Mouse (Mus musculus) spleen, adult 12 weeks (tissue): Measurements from ENCODE around the gene Fgf12.

Experiments used
- DNase-seq: peaks from one replicate; pipeline ENCODE4 v3.0.0; 2022; ENCODE audit warnings: low spot score

The Fgf12 gene

DNA sequence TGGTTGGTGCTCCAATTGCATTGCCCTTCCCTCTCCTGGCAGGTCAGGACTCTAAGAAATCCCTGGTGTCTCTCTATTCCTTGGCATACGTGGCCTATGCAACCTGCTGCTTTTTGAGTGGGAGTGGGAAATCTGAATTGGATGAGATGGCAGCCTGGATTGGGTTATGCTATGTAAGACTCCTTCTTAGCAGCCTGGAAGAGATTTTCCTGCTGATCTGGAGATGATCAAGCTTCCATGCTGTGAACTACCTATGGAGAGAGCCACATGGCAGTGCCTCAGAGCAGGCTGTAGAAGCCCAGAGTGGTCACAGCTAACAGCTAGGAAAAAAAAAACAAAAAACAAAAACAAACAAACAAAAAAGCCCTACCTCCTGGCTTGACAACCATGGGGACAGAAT is 277.3 kb downstream of the Fgf12 start:
- no peak for DNase-seq

DNA sequence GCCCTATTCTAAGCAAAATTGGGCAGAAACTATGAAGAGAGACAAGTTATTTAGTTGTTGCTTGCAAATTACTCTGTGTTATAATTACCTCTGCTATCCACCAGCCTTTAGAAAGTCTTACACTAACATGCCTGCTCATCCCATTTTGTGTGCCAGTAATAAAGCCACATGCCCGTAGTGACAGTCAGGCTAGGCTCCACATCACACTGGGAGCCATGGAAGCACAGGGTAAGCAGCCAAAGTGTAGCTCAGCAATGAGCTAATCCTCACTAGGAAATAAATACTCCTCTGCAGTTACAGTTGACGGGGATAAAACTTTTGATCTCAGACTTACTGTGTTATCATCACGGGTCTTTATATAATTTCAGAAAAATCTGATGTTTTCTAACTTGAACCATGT is 298.0 kb downstream of the Fgf12 start:
- DNase-seq: no peak

- DNase-seq: no peak
Observed at GRCm38 (mm10) chr16:28447114-28447455, 305.8 kb downstream of the Fgf12 start.

- DNase-seq: no peak
Observed at GRCm38 (mm10) chr16:28446334-28447113, 306.3 kb downstream of the Fgf12 start.

GRCm38 (mm10) chr16:28445800-28446333 is 307.0 kb downstream of the Fgf12 start:
- no peak for DNase-seq

GRCm38 (mm10) chr16:28444993-28445799 is 307.7 kb downstream of the Fgf12 start:
- no peak for DNase-seq

DNA sequence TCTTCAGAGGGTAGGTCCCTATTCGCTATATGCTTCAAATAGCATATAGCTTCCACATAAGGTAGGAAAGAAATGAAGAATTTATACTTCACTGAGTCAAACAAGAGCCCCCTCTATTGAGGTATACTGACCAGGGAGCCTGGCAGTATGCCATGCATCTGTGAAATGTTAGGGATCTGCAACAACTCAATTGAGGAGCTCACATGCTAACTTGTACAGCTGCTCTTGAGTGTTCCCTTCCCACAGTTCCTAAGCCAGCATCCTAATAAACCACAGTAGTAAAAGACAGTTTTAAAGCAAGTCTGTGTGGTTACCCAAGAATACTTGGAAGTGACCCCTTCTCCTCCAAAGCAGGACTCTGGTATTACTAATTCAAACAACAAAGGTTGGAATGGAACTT is 331.3 kb downstream of the Fgf12 start:
- no peak for DNase-seq

GRCm38 (mm10) chr16:28419693-28420299 is 333.1 kb downstream of the Fgf12 start:
- no peak for DNase-seq

DNA sequence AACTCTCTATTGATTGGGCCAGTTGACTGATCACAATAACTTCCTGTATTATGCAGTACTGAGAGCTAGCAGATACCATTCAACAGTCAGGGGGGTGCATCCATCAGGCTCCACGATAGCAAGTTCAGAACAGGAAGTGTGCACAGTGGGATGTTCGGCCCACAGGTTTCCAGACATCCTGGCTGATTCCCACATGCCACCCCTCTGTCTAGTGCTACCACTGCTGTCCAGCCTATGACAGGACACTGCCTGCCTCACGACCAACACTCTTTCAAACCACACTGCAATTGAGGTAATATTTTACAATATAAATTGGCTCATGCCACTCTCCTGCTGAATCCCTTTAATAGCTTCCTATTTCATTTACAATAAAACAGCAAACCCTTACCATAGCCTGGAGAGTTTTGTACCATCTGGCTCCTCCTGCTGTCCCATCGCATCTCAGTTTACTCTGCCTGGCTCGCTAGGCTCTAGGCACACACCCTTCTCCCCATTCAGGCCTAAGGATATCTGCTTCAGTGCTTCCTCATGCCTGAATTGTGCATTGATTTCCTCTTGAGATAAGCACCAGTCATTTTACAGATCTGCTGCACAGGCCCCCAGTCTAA is 341.6 kb downstream of the Fgf12 start:
- DNase-seq: no peak

GRCm38 (mm10) chr16:28408294-28408693 is 344.6 kb downstream of the Fgf12 start:
- DNase-seq: no peak

DNA sequence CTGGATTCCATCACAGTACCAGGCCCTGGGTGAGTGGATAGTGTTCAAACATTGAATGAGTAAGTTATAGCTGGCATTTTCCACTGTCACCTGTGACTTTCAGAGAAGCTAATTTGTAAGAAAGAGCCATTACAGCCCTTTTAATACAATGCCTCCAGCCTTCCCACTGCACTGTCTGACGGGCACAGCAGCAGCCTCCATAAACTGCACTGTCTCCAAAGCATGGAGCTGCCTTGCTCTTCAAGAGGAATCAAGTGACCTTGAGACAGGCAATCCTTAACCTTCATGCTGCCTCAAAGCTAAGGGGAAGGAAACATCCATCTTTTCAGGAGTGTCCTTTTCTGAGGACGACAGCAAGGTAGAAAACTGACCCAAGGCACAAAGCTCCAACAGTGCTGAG is 345.0 kb downstream of the Fgf12 start:
- DNase-seq: no peak

DNA sequence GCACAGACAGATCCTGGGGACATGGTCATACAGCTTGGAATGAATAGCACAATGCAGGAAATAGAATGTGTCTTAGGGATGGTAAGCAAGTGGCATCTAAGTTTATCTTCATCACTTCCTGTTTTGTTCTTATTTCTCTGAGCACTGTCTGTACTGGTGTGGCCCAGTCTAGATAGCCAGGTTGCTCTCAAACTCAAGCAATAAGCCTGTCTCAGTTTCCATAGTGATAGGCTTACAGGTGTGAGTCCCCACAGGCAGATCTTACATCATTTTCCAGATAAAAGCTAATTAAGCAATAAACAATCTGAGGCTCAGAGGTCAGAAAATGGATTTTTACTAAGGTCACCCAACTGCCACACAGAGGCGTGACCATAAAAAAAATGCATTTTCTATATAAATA is 348.7 kb downstream of the Fgf12 start:
- DNase-seq: no peak

GRCm38 (mm10) chr16:28402701-28403100 is 350.2 kb downstream of the Fgf12 start:
- DNase-seq: no peak

DNA sequence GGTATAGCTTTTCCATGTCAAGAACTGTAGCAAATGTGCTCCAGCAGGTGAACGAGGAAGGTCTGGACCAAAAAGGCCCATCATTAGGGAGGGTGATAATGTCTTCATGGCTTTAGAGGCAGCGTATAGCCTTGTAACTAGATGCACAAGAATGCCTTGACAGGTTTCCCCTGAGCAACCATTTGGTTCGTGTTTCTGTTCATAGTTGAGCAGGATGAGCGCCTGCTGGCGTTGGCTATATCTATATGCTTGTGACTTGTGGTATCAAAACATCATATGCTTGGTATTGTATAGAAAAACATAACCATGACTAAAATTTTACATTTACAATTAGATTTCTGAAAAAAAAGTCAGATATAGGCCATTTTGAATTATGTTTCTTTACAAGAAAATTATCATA is 361.6 kb downstream of the Fgf12 start:
- DNase-seq: no peak

- DNase-seq: no peak
Observed at GRCm38 (mm10) chr16:28389114-28389513, 363.8 kb downstream of the Fgf12 start.

- DNase-seq: no peak
Observed at GRCm38 (mm10) chr16:28374790-28375189, 378.1 kb downstream of the Fgf12 start.

GRCm38 (mm10) chr16:28373311-28373710 is 379.6 kb downstream of the Fgf12 start:
- DNase-seq: no peak

DNA sequence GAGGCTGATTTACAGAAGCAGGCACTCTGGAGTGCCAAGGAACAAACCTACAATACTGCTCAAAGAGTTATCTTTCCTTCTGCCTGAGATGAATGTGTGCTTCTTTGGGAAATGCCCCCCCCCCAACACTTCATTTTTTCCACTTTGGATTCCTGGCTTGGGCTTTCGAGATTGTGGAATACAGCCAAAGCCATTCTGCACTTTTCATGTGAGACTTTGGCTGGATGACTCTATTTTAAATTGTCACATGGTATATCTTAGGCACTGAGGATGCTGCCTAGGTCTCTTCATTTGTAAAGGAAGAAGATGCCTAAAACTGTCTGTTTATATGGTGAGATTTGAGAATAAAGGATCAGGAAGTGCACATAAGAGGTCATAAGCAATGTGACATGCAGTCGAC is 402.2 kb downstream of the Fgf12 start:
- no peak for DNase-seq

DNA sequence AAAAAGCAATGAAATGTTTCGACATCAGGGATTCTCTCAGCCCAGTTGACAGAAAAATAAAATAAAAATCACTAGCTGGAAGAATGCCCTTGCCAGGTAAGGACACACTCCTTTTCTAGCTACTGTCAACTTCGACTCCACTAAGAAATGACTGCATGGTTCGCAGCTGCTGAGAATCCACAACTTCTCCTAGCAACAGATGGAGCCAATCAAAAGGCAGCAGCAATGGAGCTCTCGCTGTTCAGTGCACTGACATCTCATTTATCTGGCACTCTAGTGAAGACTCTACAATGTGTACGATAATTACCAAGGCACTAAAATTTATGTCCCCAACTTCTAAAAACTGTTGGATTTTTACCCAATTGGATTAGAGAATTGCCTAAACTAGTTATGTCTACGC is 407.5 kb downstream of the Fgf12 start:
- no peak for DNase-seq

DNA sequence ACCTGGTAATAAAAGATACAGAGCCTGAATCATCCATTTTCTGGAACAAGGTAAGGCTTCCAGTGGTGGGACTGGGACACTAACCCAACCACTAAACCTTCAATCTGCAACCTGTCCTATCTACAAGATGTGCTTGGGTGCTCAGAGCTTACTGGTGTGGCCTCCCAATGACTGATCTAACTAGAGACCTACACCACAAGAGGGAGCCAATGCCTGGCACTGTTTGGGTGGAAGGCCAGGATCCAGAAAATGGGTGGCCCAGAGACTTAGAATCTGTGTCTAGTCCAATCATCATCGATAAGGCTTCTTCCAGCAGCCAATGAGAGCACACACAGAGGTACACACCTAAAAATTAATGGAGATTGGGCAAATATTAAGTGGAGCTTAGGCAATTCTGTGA is 414.9 kb downstream of the Fgf12 start:
- no peak for DNase-seq

DNA sequence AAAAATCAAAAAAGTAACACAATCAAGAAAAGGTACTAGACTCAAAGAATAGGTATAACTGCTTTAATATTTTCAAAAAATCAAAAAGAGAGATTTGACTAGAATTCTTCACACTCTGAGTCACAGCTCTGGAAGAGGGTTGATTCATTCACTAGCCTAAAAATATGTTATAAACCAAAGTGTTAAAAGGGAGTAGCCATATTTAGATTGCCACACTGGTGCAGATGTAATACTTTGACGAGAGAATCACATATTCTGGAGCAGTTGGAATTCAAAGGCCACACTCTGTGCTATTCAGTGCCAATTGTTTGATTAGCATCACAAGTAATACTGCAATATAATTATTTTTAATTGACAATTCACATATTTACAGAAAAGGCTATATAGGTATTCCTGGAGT is 416.2 kb downstream of the Fgf12 start:
- DNase-seq: no peak

DNA sequence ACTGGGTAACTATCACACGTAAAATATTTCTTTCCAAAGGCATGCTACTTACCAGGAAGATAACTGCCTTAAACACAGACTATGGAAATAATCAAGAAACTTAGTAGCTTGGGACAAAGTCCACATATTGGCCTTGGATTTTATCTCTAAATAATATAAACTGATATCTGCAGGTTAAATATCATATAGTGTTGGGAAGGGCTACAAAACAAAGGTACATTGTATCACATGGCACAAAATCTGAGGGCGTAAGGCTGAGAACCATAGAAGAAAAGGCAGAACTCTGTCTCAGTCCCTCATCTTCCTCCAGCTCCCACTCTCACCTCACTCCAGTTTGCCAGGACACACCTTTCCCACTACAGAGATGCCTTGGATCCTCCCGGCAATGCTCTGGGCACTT is 417.8 kb downstream of the Fgf12 start:
- no peak for DNase-seq

GRCm38 (mm10) chr16:28323576-28323975 is 429.3 kb downstream of the Fgf12 start:
- no peak for DNase-seq
